Mouse (Mus musculus) frontal cortex, adult 2 months (tissue): Measurements from ENCODE around the gene Vmn1r61. TPM values are rescaled to one million over a fixed set of nuclear protein-coding genes. Genes with fewer than 3 reads are reported as not detected.

Source experiments
- DNase-seq, 2 experiments: peaks; one replicate each; pipeline ENCODE4 v3.0.0; 2022; ENCODE audit warnings: low spot score in 1 of 2; ENCODE audit errors: extremely low spot score in 1 of 2
- polyA plus RNA-seq: library from polyadenylated mRNA; depleted of rRNA; stranded (reverse); fragments of >200 nt; gene quantifications from 2 replicates; pipeline ENCODE4 v1.2.3, GENCODE M21; 2012; rRNA removed

The Vmn1r61 gene
- polyA plus RNA-seq = not detected in 2 replicates

DNA sequence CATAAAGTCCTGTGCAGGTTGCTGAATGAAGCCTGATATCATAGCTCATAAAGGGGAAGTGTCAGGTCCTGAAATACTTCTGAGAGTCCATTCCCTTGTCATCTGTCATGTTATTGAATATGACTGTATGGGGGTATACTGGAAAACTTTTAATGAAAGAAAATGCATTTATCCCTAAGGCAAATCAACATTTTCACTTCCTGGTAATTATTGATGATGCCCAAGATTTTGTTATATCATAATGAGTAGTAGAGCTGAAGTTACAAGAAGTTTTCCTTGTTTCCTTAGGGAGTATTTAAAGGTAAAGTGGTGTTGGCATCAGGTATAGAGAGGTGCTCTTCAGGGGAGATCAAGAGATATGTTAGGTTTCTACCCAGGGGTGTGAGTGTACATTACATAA is at the start of gene Vmn1r61:
Gene Vmn1r61 (minus strand): TSS at position 101 of the 400 bp plus-strand sequence.
- DNase-seq = no peak

Other genes with a start within 250 kb of the Vmn1r61 start
- gene Vmn1r58, start 199.9 kb downstream of the Vmn1r61 start, polyA plus RNA-seq = not detected in 2 replicates
- not detected in 2 replicates for gene Vmn1r59, start 156.5 kb downstream of the Vmn1r61 start, polyA plus RNA-seq
- not detected in 2 replicates for gene Vmn2r28, start 119.3 kb downstream of the Vmn1r61 start, polyA plus RNA-seq
- not detected in 2 replicates for gene Vmn1r60, start 66.0 kb downstream of the Vmn1r61 start, polyA plus RNA-seq
- not detected in 2 replicates for gene Vmn1r62, start 60.3 kb upstream of the Vmn1r61 start, polyA plus RNA-seq
- not detected in 2 replicates for gene Vmn1r63, start 192.2 kb upstream of the Vmn1r61 start, polyA plus RNA-seq